Mouse (Mus musculus): ENCODE results near the gene Dll4.

The Dll4 gene

DNA sequence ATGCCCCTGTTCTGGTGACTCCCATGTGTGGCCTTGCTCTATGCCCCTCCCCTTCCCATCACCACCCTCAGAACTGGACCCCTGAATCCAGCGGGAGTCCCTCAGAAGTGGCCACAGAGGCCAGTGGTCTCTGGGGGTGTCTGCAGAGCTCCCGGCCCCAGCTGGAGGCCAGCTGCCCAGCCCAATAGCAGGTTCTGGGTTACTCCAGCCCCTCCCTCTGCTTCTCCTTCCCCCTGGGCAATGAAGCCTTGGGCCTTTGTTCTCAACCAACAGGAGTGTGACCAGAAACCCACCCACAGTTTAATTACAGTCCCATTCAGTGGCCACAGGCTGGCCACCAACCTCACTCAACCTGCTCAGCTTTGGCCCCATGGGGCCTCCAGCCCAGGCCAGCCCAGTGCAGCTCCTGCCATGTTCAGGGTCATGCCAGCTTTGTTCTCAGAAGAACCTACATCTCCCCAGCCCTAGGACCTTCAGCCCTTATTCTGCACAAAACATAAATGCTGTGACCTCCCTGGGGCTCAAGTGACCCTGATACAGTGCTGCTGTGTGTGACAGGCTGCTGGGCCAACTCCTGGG lies 13.1 kb upstream of the Dll4 start:
- no peak for DNase-seq (ENCODE audit: low spot score)

DNA sequence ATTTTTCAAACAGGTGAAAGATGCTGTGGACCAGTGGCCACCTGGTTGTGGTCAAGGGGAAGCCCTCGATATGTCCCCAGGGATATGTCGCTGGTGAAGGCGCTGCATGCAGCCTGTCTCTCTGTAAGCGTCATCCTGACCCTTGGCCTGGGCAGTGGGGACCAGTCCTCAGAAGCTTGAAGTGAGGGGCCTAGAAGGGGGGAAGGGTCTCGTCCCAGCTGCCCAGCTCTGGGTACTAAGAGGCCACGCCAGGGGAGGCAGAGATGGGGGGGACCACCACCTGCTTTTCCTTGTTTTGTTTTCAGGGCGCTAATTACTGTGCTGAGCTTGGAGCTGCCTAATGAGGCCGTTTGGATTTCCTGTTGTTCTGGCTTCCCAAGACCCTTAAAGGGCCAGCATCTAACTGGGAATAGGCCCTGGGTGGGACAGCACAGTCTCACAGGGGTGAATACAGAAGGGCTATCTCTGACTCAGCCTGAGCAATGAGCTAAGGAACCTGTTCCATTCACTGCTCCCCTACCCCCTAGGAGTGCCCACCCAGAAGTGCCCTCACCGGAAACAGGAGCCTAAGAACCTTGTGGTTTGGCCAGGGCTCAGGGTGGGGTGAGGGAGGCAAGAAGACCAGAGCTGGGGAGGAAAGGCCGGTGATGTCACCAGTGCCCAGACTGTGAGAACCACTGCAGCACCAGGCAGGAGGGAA lies 11.7 kb upstream of the Dll4 start:
- DNase-seq (ENCODE audit: low spot score): no peak

DNA sequence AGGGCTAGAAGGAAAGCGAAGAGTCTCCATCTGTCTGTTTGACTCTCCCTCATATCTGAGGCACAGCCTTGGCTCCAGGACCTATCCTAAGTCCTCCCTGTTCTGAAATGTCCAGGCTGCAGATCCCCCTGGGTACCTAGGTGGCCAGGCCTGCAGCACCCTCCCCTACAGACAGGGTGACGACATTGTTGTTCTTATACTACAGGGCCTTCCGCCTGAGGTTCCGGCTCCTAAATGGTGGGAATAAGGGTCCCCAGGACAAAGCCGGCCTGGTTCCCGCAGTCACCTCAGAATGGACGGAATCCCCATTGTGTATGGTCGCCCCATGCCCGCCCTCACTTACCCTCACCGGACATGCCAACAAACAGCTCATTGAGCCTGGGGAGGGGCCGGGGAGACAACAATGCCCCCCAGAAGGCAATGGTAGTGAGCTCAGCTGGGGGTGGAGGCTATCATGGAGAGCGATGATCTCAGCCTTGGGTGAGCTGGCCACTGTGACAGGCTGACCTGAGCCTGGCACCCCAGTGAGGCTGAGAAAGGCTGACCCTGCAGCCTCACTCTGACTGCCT lies 10.8 kb upstream of the Dll4 start:
- DNase-seq (ENCODE audit: low spot score): no peak

DNA sequence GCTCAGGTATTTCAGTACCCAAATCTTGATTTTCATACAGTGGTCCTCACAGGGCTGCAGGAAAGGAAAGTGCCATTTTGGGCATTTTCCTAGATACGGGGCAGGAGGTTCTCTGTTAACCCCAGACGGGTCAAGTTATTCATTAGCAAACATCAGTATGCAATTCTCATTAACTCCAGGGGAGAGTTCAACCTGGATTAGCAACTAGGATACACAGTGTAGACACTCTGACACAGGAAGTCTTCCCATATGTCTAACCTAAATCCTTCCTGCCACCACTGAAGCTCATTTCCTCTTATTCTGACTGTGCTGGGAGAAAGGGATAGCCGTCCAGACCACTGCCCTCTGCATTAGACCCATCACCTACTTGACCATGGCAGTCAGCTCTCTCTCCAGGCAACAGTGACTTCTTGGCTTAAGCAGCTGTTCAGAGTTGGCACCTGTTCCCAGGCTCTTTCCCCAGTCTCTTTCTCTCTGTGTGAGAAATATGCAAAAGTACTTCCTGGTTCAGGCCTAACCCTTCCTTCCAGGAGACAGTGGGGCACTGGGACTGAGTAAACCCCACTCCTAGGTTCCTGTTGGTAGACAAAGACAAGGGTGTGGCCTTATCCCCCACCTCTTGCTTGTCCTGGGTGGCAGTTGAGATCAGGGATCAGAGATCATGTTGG lies 7.4 kb upstream of the Dll4 start:
- no peak for DNase-seq (ENCODE audit: low spot score)

DNA sequence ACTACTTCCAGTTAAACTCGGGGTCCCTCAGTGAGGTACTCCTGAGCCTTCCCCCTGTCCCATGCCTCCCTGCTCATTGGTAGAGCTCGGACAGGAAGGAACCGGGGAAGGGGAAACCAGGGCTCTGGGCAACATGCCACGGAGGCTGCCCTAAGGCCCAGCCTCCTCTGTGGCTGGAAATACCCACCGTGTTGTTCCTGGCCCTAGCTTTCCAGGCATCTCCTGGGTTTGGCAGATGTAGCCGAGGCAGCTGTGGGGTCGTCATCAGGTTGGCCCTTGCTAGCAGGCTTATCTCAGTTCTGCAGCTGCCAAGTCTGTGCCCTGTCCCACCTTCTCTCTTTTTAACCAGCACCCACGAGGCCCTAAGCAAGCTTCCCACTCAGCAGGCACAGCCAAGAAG lies 5.0 kb upstream of the Dll4 start:
- no peak for DNase-seq (ENCODE audit: low spot score)

DNA sequence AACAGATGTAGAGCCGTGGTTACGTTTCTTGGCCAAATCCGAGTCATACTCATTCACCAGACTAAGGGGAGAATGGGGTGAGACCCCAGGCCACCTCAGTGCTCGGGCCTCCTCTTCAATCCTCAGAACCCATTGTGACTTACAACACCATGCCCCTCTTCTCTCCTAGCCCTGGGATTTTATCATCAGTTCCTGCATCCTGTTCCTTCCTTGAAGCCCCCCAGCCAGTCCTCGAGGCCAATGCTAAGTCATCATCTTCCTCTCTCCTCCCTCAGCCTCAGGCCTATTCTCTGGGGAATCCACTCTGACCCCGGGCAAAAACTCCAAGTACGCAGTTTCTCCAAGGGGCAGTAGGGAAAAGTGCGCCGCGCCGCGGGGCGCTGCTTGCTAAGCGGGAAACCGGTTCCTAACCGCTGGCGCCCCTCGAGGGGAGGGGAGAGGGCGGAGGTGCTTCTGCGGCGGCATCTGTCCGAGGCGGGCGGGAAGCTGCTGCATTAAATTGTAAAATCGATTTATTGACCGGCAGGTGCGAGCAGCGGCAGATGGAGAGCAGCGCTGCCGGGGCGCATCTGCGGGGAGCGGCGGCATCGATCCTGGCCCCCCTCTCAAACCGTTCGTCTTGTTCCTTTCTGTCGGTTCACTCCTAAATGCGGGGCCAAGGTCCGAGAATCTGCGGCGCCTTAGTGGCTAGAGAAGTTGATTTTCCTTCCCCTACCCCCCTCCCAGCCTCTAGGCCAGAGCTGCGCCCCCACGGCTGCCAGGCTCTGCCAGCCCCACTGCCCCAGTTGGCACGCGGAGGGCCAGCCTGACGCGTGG lies 3.6 kb upstream of the Dll4 start:
- no peak for DNase-seq (ENCODE audit: low spot score)

DNA sequence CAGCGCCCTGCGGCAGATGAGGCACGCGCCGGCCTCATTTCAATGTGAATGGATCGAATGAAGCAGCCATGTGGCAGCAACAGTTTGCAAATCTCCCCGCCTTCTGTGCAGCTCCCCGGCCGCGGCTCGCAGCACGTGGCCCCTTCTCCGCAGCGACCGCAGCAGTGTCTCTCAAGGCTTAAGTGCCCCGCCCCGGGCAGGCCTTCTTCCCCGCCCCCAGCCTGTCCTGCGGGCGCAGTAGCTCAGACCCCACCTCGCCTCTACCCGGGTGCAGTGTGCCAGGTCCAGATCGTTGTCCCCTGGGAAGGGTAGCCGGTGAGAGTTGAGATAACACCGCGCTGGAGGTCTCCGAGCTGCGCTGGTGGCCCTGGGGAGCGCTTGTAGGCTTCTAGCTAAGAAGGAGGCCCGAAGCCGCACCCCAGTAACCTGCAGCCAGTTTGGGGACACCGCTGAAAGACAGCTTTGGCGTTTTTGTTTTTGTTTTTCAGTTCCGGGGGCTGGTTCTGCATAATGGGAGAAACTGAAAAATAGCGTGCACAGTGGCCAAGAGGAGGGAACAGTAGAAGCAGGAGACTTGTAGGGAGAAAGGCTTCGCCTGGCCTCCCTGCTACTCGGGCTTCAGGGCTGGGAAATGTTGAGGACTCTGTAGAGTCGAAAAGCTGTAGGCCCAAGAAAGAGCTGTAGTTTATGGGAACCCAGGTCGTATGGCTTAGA lies 2.8 kb upstream of the Dll4 start:
- DNase-seq (ENCODE audit: low spot score): no peak

DNA sequence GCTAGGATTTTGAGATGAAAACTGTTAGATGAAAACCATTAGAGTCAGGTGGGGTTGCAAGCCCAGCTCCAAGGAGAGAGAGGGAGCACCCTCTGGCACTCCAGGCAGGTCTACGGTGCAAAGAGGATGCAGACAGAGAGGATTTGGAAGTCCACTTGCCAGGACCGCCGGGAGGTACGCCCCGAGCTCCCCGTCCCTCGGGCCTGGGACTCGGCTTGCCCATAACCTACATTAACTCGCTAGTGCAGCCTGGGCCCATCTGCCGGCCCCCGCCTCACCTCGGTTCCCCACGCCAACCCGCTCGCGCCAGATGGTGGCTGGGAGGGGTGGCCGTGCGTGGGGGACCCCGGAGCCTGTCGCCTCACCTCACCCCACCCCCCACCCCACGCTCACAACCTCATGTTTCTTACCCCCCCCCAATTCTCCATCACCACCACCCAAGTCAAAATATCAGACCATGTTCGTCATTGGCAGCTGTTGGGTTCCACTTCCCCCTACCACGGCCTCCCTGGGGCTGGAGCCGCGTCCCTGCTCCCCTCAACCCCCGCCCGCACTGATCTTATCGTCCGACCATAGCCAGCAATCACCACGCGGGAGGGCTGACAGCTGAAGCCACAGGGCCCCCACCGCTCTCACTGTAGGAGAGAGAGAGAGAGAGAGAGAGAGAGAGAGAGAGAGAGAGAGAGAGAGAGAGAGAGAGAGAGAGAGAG lies 1.6 kb upstream of the Dll4 start:
- no peak for DNase-seq (ENCODE audit: low spot score)

DNA sequence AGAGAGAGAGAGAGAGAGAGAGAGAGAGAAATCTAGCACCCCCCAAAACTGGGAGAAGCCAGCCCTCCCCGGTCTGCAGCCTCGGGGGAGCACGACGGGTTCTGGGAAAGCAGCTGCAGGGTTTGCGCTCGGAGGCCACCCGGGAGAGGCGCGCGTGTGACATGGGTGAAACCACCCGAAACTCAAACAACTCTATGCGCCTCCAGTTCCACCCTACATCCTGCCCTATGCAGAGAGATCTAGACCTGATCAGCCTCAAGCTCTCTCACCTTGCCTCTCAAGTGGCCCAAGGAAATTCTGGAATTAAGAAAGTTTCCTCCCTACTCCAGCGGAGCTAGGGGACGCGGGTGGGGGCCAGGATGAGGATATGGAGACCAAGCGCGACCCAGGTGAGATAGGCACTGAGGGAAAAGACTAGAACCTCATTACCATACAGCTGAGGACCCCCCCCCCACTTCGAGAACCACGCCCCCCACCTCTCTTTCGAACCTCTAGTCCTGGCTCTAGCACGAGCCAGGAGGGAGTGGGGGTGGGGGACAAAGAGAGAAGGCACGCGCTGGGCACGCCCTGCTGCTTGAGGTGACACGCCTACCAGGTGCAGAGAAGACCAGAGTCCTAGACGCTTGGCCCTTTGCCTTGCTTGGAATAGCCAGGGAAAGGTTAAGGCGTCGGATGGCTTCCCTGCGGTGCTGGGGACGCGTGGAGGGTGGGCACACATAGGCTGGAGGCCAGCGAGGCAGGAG lies 837 bp upstream of the Dll4 start:
- no peak for DNase-seq (ENCODE audit: low spot score)

DNA sequence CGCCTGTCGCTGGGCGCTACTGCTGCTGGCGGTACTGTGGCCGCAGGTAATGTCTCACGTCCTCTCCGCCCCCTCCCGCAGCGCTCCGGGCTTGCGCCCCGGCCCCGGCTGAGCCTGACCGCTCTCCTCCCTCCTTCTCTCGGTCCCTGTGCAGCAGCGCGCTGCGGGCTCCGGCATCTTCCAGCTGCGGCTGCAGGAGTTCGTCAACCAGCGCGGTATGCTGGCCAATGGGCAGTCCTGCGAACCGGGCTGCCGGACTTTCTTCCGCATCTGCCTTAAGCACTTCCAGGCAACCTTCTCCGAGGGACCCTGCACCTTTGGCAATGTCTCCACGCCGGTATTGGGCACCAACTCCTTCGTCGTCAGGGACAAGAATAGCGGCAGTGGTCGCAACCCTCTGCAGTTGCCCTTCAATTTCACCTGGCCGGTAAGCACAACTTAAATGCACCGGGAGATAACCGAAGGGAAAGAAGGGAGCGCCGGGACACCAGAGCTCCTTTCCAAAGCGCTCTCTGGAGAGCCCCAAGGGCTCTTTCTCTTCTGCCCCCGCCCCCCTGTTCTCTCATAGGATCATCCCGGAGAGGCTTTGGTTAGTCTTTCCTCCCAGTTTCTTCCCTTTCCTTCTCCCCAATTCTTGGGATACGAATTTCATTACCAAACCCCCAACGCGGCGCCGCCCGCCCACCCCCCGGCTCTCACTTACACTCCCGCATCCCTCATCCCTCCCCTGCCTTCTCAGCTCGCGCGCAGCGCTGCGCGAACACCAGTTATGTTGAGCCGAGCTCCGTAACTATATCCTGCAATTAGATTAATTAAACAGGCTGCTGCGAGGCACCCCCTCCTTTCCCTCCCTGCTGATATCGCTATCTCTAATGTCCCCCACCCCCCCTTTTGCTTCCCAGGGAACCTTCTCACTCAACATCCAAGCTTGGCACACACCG lies 847 bp downstream of the Dll4 start:
- DNase-seq (ENCODE audit: low spot score): no peak

DNA sequence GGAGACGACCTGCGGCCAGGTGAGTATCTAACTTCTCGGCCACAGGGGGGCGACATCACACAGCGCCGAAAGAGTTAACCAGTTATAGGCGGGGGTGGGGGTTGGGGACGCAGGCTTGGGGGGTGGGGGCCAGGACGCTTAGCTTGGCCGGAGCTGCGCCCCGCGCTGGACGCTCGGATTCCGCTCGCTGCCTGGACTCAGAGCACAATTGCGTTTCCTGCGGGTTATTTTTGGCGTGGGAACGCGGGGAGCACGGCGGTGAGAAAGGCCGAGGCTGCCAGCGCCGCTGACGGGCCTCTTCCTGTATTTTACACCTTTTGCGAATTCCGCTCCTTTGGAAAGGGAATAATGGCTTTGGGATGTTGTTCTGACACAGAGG lies 1.5 kb downstream of the Dll4 start:
- DNase-seq (ENCODE audit: low spot score): peak; percentile 22

DNA sequence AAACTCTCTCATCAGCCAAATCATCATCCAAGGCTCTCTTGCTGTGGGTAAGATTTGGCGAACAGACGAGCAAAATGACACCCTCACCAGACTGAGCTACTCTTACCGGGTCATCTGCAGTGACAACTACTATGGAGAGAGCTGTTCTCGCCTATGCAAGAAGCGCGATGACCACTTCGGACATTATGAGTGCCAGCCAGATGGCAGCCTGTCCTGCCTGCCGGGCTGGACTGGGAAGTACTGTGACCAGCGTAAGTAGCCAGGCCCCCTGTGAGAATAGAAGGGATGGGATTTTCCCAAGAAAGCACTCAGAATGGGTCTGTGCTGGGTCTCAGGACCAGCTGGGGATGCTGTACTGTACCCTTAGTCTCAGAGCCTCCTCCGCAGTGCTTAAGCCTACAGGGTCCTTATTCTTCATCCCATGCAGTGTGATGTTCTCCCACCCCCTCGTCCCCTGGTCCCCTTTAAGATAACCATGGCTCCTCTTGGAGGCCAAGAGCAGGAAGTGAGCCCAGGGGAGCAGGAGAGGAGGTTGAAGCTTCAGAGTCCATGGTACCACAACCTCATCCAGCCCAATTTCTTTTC lies 2.5 kb downstream of the Dll4 start:
- no peak for DNase-seq (ENCODE audit: low spot score)

DNA sequence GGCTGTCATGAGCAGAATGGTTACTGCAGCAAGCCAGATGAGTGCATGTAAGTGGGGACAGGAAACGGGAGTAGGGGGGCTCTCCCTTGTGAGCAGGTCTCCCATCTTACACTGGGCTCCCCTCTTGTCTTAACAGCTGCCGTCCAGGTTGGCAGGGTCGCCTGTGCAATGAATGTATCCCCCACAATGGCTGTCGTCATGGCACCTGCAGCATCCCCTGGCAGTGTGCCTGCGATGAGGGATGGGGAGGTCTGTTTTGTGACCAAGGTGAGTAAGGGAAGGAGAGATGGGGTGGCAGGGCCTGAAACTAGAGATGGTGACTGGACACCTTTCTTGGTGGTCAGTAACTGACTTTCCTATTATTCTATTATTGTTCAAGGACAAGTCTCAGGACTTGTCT lies 3.0 kb downstream of the Dll4 start:
- DNase-seq (ENCODE audit: low spot score): no peak

DNA sequence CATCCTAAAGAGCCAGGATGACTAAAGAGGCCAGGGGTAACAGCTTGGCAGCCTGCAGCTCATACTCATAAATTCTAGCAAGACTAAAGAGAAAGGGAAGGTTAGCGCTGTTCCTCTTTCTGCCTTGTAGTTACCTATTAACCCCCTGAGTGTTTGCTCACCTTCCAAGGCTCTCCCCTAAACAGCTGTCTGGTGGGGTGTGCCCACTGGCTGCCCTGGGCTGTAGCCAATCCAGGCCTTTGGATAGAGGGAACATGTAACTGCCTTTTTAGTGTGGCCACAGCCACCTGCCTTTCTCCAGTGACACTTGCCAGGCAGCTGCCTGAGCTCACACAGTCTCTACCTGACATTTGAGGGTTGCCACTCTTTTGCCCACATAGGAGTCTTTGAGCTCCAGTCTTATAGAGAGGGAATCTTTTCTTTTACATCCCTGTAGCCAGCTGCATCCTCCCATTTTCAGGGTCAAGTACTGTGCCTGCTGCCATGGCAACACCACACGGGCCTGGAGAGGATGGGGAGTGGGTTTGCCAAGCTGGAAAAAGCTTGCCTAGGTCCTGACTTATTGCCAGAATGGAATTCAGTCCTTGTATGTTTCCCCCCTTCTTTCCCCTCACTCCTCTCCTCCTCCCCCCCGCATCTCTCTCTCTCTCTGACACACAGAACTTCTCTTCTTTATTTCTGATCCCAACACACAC lies 3.7 kb downstream of the Dll4 start:
- no peak for DNase-seq (ENCODE audit: low spot score)

DNA sequence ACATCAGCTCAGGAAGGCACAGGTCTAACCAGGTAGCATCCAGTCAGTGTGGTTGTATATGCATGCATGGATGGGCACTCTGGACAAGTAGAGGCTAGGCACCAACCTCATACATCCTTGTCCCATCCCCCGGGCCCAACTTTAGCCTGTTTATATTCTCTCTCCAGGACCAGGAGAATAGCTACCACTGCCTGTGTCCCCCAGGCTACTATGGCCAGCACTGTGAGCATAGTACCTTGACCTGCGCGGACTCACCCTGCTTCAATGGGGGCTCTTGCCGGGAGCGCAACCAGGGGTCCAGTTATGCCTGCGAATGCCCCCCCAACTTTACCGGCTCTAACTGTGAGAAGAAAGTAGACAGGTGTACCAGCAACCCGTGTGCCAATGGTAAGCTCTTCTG lies 5.2 kb downstream of the Dll4 start:
- DNase-seq (ENCODE audit: low spot score): no peak

DNA sequence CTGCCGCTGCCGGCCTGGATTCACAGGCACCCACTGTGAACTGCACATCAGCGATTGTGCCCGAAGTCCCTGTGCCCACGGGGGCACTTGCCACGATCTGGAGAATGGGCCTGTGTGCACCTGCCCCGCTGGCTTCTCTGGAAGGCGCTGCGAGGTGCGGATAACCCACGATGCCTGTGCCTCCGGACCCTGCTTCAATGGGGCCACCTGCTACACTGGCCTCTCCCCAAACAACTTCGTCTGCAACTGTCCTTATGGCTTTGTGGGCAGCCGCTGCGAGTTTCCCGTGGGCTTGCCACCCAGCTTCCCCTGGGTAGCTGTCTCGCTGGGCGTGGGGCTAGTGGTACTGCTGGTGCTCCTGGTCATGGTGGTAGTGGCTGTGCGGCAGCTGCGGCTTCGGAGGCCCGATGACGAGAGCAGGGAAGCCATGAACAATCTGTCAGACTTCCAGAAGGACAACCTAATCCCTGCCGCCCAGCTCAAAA lies 6.6 kb downstream of the Dll4 start:
- no peak for DNase-seq (ENCODE audit: low spot score)

DNA sequence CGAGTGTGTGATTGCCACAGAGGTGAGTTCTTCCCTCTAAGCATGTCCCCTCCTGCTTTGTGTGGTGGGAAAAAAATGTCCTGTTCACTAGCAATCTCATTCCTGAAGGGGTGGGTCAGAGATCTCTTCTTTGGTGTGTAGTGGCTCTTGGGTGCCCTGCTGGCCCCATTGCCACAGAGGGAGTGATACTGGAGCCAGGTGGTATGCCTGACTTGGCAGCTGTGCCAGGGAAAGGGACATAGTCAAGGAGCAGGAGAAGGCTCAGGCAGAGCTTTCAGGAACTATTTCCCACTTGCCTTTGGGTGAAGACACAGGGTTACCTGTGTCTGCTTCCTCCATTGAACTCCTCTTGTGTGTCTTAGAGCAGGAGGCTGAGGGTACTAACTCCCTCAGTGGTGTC lies 8.6 kb downstream of the Dll4 start:
- DNase-seq (ENCODE audit: low spot score): no peak

DNA sequence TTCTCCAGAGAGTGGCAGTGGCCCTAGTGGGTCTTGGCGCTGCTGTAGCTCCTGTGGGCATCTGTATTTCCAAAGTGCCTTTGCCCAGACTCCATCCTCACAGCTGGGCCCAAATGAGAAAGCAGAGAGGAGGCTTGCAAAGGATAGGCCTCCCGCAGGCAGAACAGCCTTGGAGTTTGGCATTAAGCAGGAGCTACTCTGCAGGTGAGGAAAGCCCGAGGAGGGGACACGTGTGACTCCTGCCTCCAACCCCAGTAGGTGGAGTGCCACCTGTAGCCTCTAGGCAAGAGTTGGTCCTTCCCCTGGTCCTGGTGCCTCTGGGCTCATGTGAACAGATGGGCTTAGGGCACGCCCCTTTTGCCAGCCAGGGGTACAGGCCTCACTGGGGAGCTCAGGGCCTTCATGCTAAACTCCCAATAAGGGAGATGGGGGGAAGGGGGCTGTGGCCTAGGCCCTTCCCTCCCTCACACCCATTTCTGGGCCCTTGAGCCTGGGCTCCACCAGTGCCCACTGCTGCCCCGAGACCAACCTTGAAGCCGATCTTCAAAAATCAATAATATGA lies 9.5 kb downstream of the Dll4 start:
- no peak for DNase-seq (ENCODE audit: low spot score)

Data from urinary bladder, postnatal 25 days (tissue).